Comparison of ENCODE assay signal across 8 mouse cellular contexts in the genomic region with DNA sequence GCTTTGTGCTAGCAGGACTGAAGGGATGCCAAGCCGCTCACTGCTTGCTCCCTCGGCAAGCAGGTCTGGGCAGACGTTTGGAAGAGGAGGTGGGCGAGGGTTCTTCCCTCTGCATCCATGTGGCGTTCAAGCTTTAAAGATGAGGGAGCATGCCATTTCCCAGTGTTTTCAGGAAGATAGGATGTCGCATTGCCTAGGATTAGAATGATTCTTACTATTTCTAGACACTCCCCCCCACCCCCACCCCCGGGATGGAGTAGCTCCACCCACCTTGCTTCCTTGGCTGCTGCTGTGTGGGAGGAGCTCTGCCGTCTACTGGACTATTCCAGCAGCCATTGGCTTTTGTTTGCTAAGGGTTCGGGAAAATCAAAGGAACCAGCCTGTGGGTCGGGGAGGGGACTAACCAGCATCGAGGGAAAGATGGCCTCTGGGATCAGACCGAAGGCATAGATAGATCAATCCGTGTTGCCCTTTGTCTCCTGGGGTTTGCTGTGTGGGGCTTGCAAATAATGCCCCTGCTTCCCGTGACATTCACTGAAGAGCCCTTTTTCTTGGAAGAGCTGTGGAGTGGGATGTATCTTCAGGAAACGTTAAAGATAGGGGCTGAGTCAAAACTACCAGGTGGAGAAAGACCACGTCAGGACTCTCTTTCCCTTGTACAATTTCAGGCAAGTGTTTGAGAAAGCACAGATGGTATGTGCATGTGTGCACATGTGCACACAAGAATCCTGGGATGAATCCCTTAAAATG. TPM values are rescaled to one million over a fixed set of nuclear protein-coding genes. Genes with fewer than 3 reads are reported as not detected.
DNase-seq lines count a peak whose midpoint lies in the region; ATAC-seq and TF ChIP-seq lines count a peak whose summit lies in the region.

No protein-coding gene starts in this region.

- H3K27me3 ChIP-seq in megakaryocyte, embryonic 14.5 days (replicated peaks), result no peaks in the 10 kb centered on the region
- H3K27me3 ChIP-seq in forebrain, embryonic 12.5 days, result no peaks in the 10 kb centered on the region
- H3K27me3 ChIP-seq in hindbrain, embryonic 15.5 days, result no peaks in the 10 kb centered on the region
- no peaks in the 10 kb centered on the region for H3K27me3 ChIP-seq in limb, embryonic 11.5 days (ENCODE audit: control insufficient read depth, insufficient read depth, low read length)
- H3K27me3 ChIP-seq in myocyte (ENCODE audit: control insufficient read depth, insufficient read depth, insufficient read length), result no peaks in the 10 kb centered on the region

- H3K27ac ChIP-seq in forebrain, embryonic 12.5 days, result peak overlapping the region; percentile 89
- H3K27ac ChIP-seq in hindbrain, embryonic 15.5 days (replicated peaks), result peak overlapping the region; percentile 93
- H3K27ac ChIP-seq in limb, embryonic 11.5 days (replicated peaks; ENCODE audit: low read depth, low read length), result no peak overlapping the region

- peaks cover 2% of the 10 kb centered on the region for H3K79me2 ChIP-seq in myocyte (ENCODE audit: control insufficient read depth, insufficient read depth)

- peak; percentile 64 for DNase-seq in limb, embryonic 11.5 days (ENCODE audit: low spot score)
- DNase-seq in urinary bladder, postnatal 4 days (ENCODE audit: low spot score in 2 of 2), result no peak
- no peak for DNase-seq in adipocyte (ENCODE audit: low spot score)

- H3K4me3 ChIP-seq in megakaryocyte, embryonic 14.5 days (replicated peaks), result peak overlapping the region; percentile 83
- H3K4me3 ChIP-seq in forebrain, embryonic 12.5 days (replicated peaks), result peak overlapping the region; percentile 15
- peak overlapping the region; percentile 30 for H3K4me3 ChIP-seq in hindbrain, embryonic 15.5 days
- H3K4me3 ChIP-seq in limb, embryonic 11.5 days (ENCODE audit: low read depth, low read length), result no peak overlapping the region
- no peak overlapping the region for H3K4me3 ChIP-seq in myocyte

- no peak overlapping the region for H3ac ChIP-seq in myocyte (ENCODE audit: control insufficient read depth, insufficient read length)

- no peak for TF ChIP-seq POLR2A in myocyte (IDR thresholded peaks at IDR 0.05; ENCODE audit: insufficient read length, low read depth)

- H3K4me1 ChIP-seq in megakaryocyte, embryonic 14.5 days, result peaks cover 76% of the 10 kb centered on the region
- peaks cover 45% of the 10 kb centered on the region for H3K4me1 ChIP-seq in forebrain, embryonic 12.5 days
- H3K4me1 ChIP-seq in hindbrain, embryonic 15.5 days (replicated peaks), result peaks cover 56% of the 10 kb centered on the region
- peaks cover 13% of the 10 kb centered on the region for H3K4me1 ChIP-seq in limb, embryonic 11.5 days (ENCODE audit: control insufficient read depth, insufficient read depth, low read length)

- ATAC-seq in megakaryocyte, adult 5-6 weeks (ENCODE audit: poor library complexity, severe bottlenecking), result no peak
- peak; percentile 24; the same call in 1 of the 2 replicates for ATAC-seq in forebrain, embryonic 12.5 days (ENCODE audit: low FRiP score)
- peak; percentile 73 for ATAC-seq in hindbrain, embryonic 15.5 days (ENCODE audit: low FRiP score, low read depth)
- ATAC-seq in limb, embryonic 11.5 days (ENCODE audit: insufficient number of reproducible peaks, low FRiP score, low TSS enrichment, low read depth), result no peak; the same call in 1 of the 2 replicates

- no peaks in the 10 kb centered on the region for H3K36me3 ChIP-seq in megakaryocyte, embryonic 14.5 days (replicated peaks; ENCODE audit: low read length)
- H3K36me3 ChIP-seq in forebrain, embryonic 12.5 days (replicated peaks), result no peaks in the 10 kb centered on the region
- no peaks in the 10 kb centered on the region for H3K36me3 ChIP-seq in hindbrain, embryonic 15.5 days
- no peaks in the 10 kb centered on the region for H3K36me3 ChIP-seq in limb, embryonic 11.5 days (ENCODE audit: control insufficient read depth, insufficient read depth, low read length)
- no peaks in the 10 kb centered on the region for H3K36me3 ChIP-seq in myocyte (ENCODE audit: control insufficient read depth, insufficient read depth)

- peak overlapping the region; percentile 42 for H3K9ac ChIP-seq in forebrain, embryonic 12.5 days
- peak overlapping the region; percentile 39 for H3K9ac ChIP-seq in hindbrain, embryonic 15.5 days
- H3K9ac ChIP-seq in limb, embryonic 11.5 days (ENCODE audit: low read length), result peak overlapping the region; percentile 50

- H3K9me3 ChIP-seq in megakaryocyte, embryonic 14.5 days, result no peaks in the 10 kb centered on the region
- no peaks in the 10 kb centered on the region for H3K9me3 ChIP-seq in forebrain, embryonic 12.5 days
- H3K9me3 ChIP-seq in hindbrain, embryonic 15.5 days, result no peaks in the 10 kb centered on the region
- no peaks in the 10 kb centered on the region for H3K9me3 ChIP-seq in limb, embryonic 11.5 days (ENCODE audit: control insufficient read depth, low read length)

- H3K4me2 ChIP-seq in forebrain, embryonic 12.5 days, result peak overlapping the region; percentile 47
- peak overlapping the region; percentile 58 for H3K4me2 ChIP-seq in hindbrain, embryonic 15.5 days
- peak overlapping the region; percentile 31 for H3K4me2 ChIP-seq in limb, embryonic 11.5 days (ENCODE audit: low read depth, severe bottlenecking)
- peak overlapping the region; percentile 47 for H3K4me2 ChIP-seq in myocyte (ENCODE audit: low read depth)

- 9% methylated on average over 16 of the region's 16 CpGs for WGBS in forebrain, embryonic 12.5 days
- WGBS in hindbrain, embryonic 15.5 days, result 5% methylated on average over 16 of the region's 16 CpGs
- 16% methylated on average over 16 of the region's 16 CpGs for whole genome bisulfite sequencing in limb, embryonic 11.5 days

TF ChIP-seq in myocyte, 11 proteins besides CTCF, POLR2A, EP300 and RAD21:
- TF ChIP-seq POLR2AphosphoS2 (IDR thresholded peaks at IDR 0.05; ENCODE audit: insufficient read length, low read depth), result no peak
- no peak for TF ChIP-seq MYOG (IDR thresholded peaks at IDR 0.05; ENCODE audit: control insufficient read depth in 1 of 3, insufficient read depth in 1 of 3, insufficient read length in 2 of 3, low read depth in 2 of 3)
- TF ChIP-seq CEBPB (IDR thresholded peaks at IDR 0.05; ENCODE audit: insufficient read depth, poor library complexity, severe bottlenecking), result no peak
- no peak for TF ChIP-seq MYOD1 (IDR thresholded peaks at IDR 0.05; ENCODE audit: control insufficient read depth in 1 of 3, insufficient read length in 2 of 3, low read depth in 2 of 3)
- TF ChIP-seq USF1 (IDR thresholded peaks at IDR 0.05; ENCODE audit: low read depth), result no peak
- TF ChIP-seq E2F4 (IDR thresholded peaks at IDR 0.05; ENCODE audit: insufficient read depth), result no peak
- no peak for TF ChIP-seq SRF (IDR thresholded peaks at IDR 0.05; ENCODE audit: control insufficient read depth, insufficient read length, low read depth)
TF ChIP-seq in myocyte: peak in this region for 0.

RNA-seq across cellular contexts. Expression of gene Traf3, which starts 3.7 kb away (rescaled TPM):
- polyA plus RNA-seq in megakaryocyte, embryonic 14.5 days (2012; ENCODE audit: insufficient read depth, low replicate concordance), result 5.1 and 13.4 TPM in 2 replicates
- total RNA-seq in megakaryocyte, adult 5-6 weeks (2015), result 9.9 and 13.9 TPM in 2 replicates
- total RNA-seq in megakaryocyte, adult 5-6 weeks (2017), result 18.0 and 21.2 TPM in 2 replicates
- polyA plus RNA-seq in forebrain, embryonic 12.5 days (2016; fragmentation: Nextera tagmentation; extraction: Ambion mirVana), result 25.4 and 25.5 TPM in 2 replicates
- polyA plus RNA-seq in hindbrain, embryonic 15.5 days (2015; fragmentation: Nextera tagmentation; extraction: Ambion mirVana), result 18.6 and 18.7 TPM in 2 replicates
- polyA plus RNA-seq in limb, embryonic 11.5 days (2014; fragmentation: Nextera tagmentation; extraction: Ambion mirVana), result 9.8 and 10.8 TPM in 2 replicates
- 8.7 TPM for polyA plus RNA-seq in myocyte (2012; fragmentation: generic; extraction: Trizol)

RNA-seq across cellular contexts. Expression of gene 4930595D18Rik, which starts 21.8 kb away (rescaled TPM):
- not detected in 2 replicates for polyA plus RNA-seq in megakaryocyte, embryonic 14.5 days (2012; ENCODE audit: insufficient read depth, low replicate concordance)
- not detected in 2 replicates for total RNA-seq in megakaryocyte, adult 5-6 weeks (2015)
- total RNA-seq in megakaryocyte, adult 5-6 weeks (2017), result not detected in 2 replicates
- not detected in 2 replicates for polyA plus RNA-seq in forebrain, embryonic 12.5 days (2016; fragmentation: Nextera tagmentation; extraction: Ambion mirVana)
- not detected in 2 replicates for polyA plus RNA-seq in hindbrain, embryonic 15.5 days (2015; fragmentation: Nextera tagmentation; extraction: Ambion mirVana)
- polyA plus RNA-seq in limb, embryonic 11.5 days (2014; fragmentation: Nextera tagmentation; extraction: Ambion mirVana), result not detected in 2 replicates
- not detected for polyA plus RNA-seq in myocyte (2012; fragmentation: generic; extraction: Trizol)

Comparison
In these comparisons a context has a peak if more than half of its experiments do, and no peak if none do; other contexts are left out.
1. H3K4me3 ChIP-seq: peak in megakaryocyte, embryonic 14.5 days (single experiment), forebrain, embryonic 12.5 days (single experiment) and hindbrain, embryonic 15.5 days (single experiment); none in limb, embryonic 11.5 days (single experiment) and myocyte (single experiment).
2. ATAC-seq: peak in forebrain, embryonic 12.5 days (single experiment) and hindbrain, embryonic 15.5 days (single experiment); none in megakaryocyte, adult 5-6 weeks (single experiment) and limb, embryonic 11.5 days (single experiment).
3. Peak in every context shown above with its lines, with median percentiles within 50 percentile points of each other: H3K4me2 ChIP-seq and H3K9ac ChIP-seq.